Mouse (Mus musculus) thymus, adult 2 months (tissue): ENCODE measurements around the gene Tnk1.

Experiments used
- CTCF ChIP-seq: fragments of 200-500 bp; IDR thresholded peaks from 2 replicates; pipeline ENCODE4 v1.5.1; 2012; ENCODE audit warnings: mild to moderate bottlenecking, control low read depth, low read length, moderate library complexity, borderline replicate concordance; ENCODE audit not compliant: control insufficient read depth, poor library complexity, insufficient read depth; ENCODE audit errors: extremely low read depth
- POLR2A ChIP-seq: fragments of 200-500 bp; IDR thresholded peaks from 2 replicates; pipeline ENCODE4 v1.6.1; 2012; ENCODE audit warnings: mild to moderate bottlenecking, low read length, control low read depth, moderate library complexity; ENCODE audit not compliant: control insufficient read depth, poor library complexity, insufficient read depth; ENCODE audit errors: extremely low read depth

GRCm38 (mm10) chr11:69810280-69810679 lies 48.2 kb downstream of the Tnk1 start:
- TF ChIP-seq POLR2A (no peak), CTCF (no peak)
